Mouse (Mus musculus) splenic B cell, adult 2 months (primary cell): ENCODE results near the gene Fggy.

ENCODE experiments used
- DNase-seq: peaks from one replicate; pipeline ENCODE4 v3.0.0-alpha.2; 2011; ENCODE audit warnings: low read depth, low spot score
- H3K27me3 ChIP-seq: 2 replicates; pipeline ENCODE4 v1.6.1; 2012; ENCODE audit warnings: mild to moderate bottlenecking, low read length, moderate library complexity, mixed read lengths; ENCODE audit not compliant: control insufficient read depth, poor library complexity, insufficient read depth, severe bottlenecking
- H3K36me3 ChIP-seq: 2 replicates; pipeline ENCODE4 v1.6.1; 2012; ENCODE audit warnings: mild to moderate bottlenecking, low read length, moderate library complexity, mixed read lengths; ENCODE audit not compliant: control insufficient read depth, poor library complexity, insufficient read depth, severe bottlenecking

Fggy gene

GRCm38 (mm10) chr4:95868348-95868747 lies 311.0 kb downstream of the Fggy start:
- no peak for DNase-seq
- Histone ChIP-seq H3K36me3 (no peaks in the 10 kb centered on the region), H3K27me3 (no peaks in the 10 kb centered on the region)

GRCm38 (mm10) chr4:95871216-95871881 lies 314.0 kb downstream of the Fggy start:
- Histone ChIP-seq H3K27me3 (no peaks in the 10 kb centered on the region), H3K36me3 (no peaks in the 10 kb centered on the region)
- peak; percentile 70 for DNase-seq

- no peak for DNase-seq
- Histone ChIP-seq H3K36me3 (no peaks in the 10 kb centered on the region), H3K27me3 (no peaks in the 10 kb centered on the region)
These were observed 318.6 kb downstream of the Fggy start for GRCm38 (mm10) chr4:95875896-95876295.

GRCm38 (mm10) chr4:95877436-95877835 lies 320.1 kb downstream of the Fggy start:
- Histone ChIP-seq H3K27me3 (no peaks in the 10 kb centered on the region), H3K36me3 (no peaks in the 10 kb centered on the region)
- DNase-seq: no peak

GRCm38 (mm10) chr4:95881751-95882350 lies 324.5 kb downstream of the Fggy start:
- no peaks in the 10 kb centered on the region for H3K27me3 ChIP-seq
- no peaks in the 10 kb centered on the region for H3K36me3 ChIP-seq
- no peak for DNase-seq

GRCm38 (mm10) chr4:95884184-95885145 lies 327.2 kb downstream of the Fggy start:
- no peaks in the 10 kb centered on the region for H3K36me3 ChIP-seq
- H3K27me3 ChIP-seq: no peaks in the 10 kb centered on the region
- DNase-seq: no peak

- no peaks in the 10 kb centered on the region for H3K36me3 ChIP-seq
- no peak for DNase-seq
These were observed 338.0 kb downstream of the Fggy start for GRCm38 (mm10) chr4:95895199-95895754.

GRCm38 (mm10) chr4:95896571-95896970 lies 339.3 kb downstream of the Fggy start:
- H3K27me3 ChIP-seq: no peaks in the 10 kb centered on the region; the same call in 1 of the 2 replicates
- DNase-seq: no peak

More at GRCm38 (mm10) chr4:95895199-95895754, 338.0 kb downstream of the Fggy start:
- no peaks in the 10 kb centered on the region; the same call in 1 of the 2 replicates for H3K27me3 ChIP-seq

GRCm38 (mm10) chr4:95897236-95897874 lies 340.0 kb downstream of the Fggy start:
- DNase-seq: no peak
- H3K36me3 ChIP-seq: no peaks in the 10 kb centered on the region
- H3K27me3 ChIP-seq: no peaks in the 10 kb centered on the region; the same call in 1 of the 2 replicates

More at GRCm38 (mm10) chr4:95896571-95896970, 339.3 kb downstream of the Fggy start:
- H3K36me3 ChIP-seq: no peaks in the 10 kb centered on the region

- Histone ChIP-seq H3K36me3 (no peaks in the 10 kb centered on the region), H3K27me3 (no peaks in the 10 kb centered on the region; the same call in 1 of the 2 replicates)
- DNase-seq: no peak
These were observed 341.4 kb downstream of the Fggy start for GRCm38 (mm10) chr4:95898714-95899113.

GRCm38 (mm10) chr4:95899926-95900712 lies 342.8 kb downstream of the Fggy start:
- Histone ChIP-seq H3K36me3 (no peaks in the 10 kb centered on the region), H3K27me3 (no peaks in the 10 kb centered on the region; the same call in 1 of the 2 replicates)
- DNase-seq: no peak

- H3K36me3 ChIP-seq: no peaks in the 10 kb centered on the region
- no peaks in the 10 kb centered on the region; the same call in 1 of the 2 replicates for H3K27me3 ChIP-seq
- DNase-seq: no peak
These were observed 343.5 kb downstream of the Fggy start for GRCm38 (mm10) chr4:95900815-95901214.

- no peak for DNase-seq
- Histone ChIP-seq H3K27me3 (no peaks in the 10 kb centered on the region), H3K36me3 (no peaks in the 10 kb centered on the region)
These were observed 348.8 kb downstream of the Fggy start for GRCm38 (mm10) chr4:95906141-95906540.
